Mouse (Mus musculus): Measurements from ENCODE around the gene Angptl8. TPM values are rescaled to one million over a fixed set of nuclear protein-coding genes. Genes with fewer than 3 reads are reported as not detected.
"Not testable (repeated sequence)": the region's sequence is repeated elsewhere in the genome, so short reads cannot be mapped to it uniquely, and the experiment has no call there.

The Angptl8 gene
- total and polyA plus RNA-seq, 2 experiments from 2014 or later, result 0.48 TPM; not detected in 1

DNA sequence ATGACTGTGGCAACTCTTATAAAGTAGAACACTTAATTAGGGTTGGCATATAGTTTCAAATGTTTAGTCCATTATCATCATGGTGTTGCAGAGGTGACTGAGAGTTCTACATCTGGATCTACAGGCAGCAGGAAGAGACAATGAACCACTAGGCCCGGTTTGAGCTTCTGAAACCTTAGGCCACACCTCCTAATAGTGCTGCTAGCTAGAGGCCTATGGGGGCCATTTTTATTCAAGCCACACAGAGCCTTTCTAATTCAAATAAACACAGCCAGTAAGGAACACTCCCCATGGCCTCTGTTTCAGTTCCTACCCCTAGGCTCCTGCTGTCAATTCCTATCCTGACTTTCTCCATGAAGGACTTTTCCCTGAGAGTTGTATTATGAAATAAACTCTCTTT, 26.9 kb downstream of the Angptl8 start:
- no peaks in the 10 kb centered on the region for H3K9me3 ChIP-seq (ENCODE audit: low read length)
- no peak overlapping the region for H3K9ac ChIP-seq (replicated peaks; ENCODE audit: low read length, poor library complexity, severe bottlenecking)
- DNase-seq (ENCODE audit: low spot score), result no peak
- no peak overlapping the region for H3K4me3 ChIP-seq (ENCODE audit: low read depth, low read length)
- WGBS, result 76% methylated on average over 1 of the region's 1 CpGs
- no peaks in the 10 kb centered on the region for H3K4me1 ChIP-seq (ENCODE audit: insufficient read depth, low read length)
- no peak overlapping the region for H3K27ac ChIP-seq (ENCODE audit: low read depth, low read length)
- no peaks in the 10 kb centered on the region for H3K36me3 ChIP-seq (ENCODE audit: insufficient read depth, low read length)
- TF ChIP-seq CTCF (IDR thresholded peaks at IDR 0.05), result no peak
- no peak overlapping the region for H3K4me2 ChIP-seq (ENCODE audit: low read depth, low read length, poor library complexity, severe bottlenecking)
- no peaks in the 10 kb centered on the region for H3K27me3 ChIP-seq (ENCODE audit: insufficient read depth, low read length)
- ATAC-seq (ENCODE audit: low FRiP score), result no peak

DNA sequence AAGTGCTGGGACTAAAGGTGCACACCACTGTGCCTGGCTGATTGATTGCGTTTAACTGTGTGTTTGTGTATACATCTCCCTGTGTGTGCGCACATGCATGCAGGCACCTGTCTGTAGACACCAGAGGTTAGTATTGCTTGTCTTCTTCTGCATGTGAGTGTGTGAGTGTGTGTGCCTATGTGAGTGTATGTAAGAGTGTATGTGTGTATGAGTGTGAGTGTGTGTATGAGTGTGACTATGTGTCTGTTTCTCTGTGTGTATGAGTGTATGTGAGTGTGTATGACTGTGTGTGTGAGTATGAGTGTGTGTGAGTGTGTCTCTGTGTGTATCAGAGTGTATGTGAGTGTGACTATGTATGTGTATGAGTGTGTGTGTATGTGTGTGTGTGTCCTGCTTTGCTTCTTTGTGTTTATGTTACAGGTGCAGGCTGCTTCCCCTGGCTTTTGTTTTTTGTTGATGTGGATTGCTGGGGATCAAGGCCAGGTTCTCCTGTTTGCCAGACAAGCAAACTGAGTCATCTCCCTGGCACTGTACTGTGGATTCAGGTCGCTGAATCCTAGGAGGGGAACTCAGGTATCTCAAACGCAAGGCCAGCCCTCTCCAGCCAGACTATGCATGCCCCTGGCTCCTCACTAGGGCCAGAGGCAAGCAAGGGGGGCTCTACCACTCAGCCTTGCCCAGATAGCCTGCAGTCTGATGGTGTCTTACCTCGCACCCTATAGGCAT, 30.5 kb downstream of the Angptl8 start:
- Histone ChIP-seq H3K4me2 (ENCODE audit: low read depth, low read length, poor library complexity, severe bottlenecking) (no peak overlapping the region), H3K27me3 (ENCODE audit: insufficient read depth, low read length) (no peaks in the 10 kb centered on the region), H3K36me3 (ENCODE audit: insufficient read depth, low read length) (no peaks in the 10 kb centered on the region), H3K9ac (replicated peaks; ENCODE audit: low read length, poor library complexity, severe bottlenecking) (no peak overlapping the region; the same call in 1 of the 2 replicates), H3K9me3 (ENCODE audit: low read length) (no peaks in the 10 kb centered on the region), H3K4me1 (ENCODE audit: insufficient read depth, low read length) (no peaks in the 10 kb centered on the region), H3K27ac (ENCODE audit: low read depth, low read length) (no peak overlapping the region; the same call in 1 of the 2 replicates), H3K4me3 (ENCODE audit: low read depth, low read length) (no peak overlapping the region)
- TF ChIP-seq CTCF (IDR thresholded peaks at IDR 0.05), result no peak
- ATAC-seq (ENCODE audit: low FRiP score) (no peak), DNase-seq (ENCODE audit: low spot score) (no peak)
- 79% methylated on average over 5 of the region's 5 CpGs for WGBS

DNA sequence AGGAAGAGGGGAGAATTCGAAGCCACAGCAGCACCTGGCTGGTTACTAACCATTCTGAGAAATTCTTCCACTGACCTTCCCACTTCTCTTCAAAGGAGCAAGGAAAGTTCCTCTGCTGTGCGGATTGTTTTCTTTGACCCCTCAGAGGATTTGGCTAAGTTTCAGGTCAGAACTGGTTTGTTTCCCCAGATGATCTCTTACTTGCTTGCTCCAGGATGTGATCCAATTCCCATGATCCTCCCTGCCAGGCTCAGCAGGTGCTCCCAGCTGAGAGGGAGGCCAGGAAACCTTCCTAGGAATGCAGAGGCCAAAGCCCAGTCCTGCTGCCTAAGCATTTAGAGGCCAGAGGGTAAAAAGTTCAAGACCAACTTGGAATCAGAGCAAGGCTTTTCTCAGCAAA, 31.3 kb downstream of the Angptl8 start:
- no peak for ATAC-seq (ENCODE audit: low FRiP score)
- Histone ChIP-seq H3K4me3 (ENCODE audit: low read depth, low read length) (no peak overlapping the region), H3K9ac (replicated peaks; ENCODE audit: low read length, poor library complexity, severe bottlenecking) (no peak overlapping the region), H3K4me2 (ENCODE audit: low read depth, low read length, poor library complexity, severe bottlenecking) (no peak overlapping the region), H3K4me1 (ENCODE audit: insufficient read depth, low read length) (no peaks in the 10 kb centered on the region), H3K27ac (ENCODE audit: low read depth, low read length) (no peak overlapping the region; the same call in 1 of the 2 replicates), H3K27me3 (ENCODE audit: insufficient read depth, low read length) (no peaks in the 10 kb centered on the region), H3K36me3 (ENCODE audit: insufficient read depth, low read length) (no peaks in the 10 kb centered on the region), H3K9me3 (ENCODE audit: low read length) (no peaks in the 10 kb centered on the region)
- no peak for DNase-seq (ENCODE audit: low spot score)
- TF ChIP-seq CTCF (IDR thresholded peaks at IDR 0.05), result no peak
- 52% methylated on average over 2 of the region's 2 CpGs for WGBS

DNA sequence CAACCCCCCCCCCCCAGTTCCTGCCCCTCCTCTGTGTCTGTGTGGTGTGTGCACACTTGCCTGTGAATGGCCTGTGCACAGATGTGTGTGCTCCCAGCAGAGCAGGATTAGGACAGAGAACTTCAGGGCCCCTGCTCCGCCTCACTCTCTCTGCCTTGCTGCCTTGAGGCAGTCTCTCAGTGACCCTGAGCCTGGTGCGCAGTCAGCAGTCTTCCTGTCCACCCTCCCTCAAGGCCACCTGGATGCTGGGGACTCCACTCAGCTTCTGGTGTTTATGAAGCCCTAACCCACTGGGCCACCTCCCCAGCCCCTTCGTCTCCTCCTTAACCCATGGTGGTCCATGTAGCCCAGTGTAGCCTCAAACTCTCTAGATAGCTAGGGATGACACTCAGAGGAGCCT, 32.4 kb downstream of the Angptl8 start:
- no peak overlapping the region for H3K9ac ChIP-seq (replicated peaks; ENCODE audit: low read length, poor library complexity, severe bottlenecking)
- no peak overlapping the region for H3K4me3 ChIP-seq (ENCODE audit: low read depth, low read length)
- no peak for DNase-seq (ENCODE audit: low spot score)
- no peak for TF ChIP-seq CTCF (IDR thresholded peaks at IDR 0.05)
- no peak overlapping the region for H3K27ac ChIP-seq (ENCODE audit: low read depth, low read length)
- H3K4me2 ChIP-seq (ENCODE audit: low read depth, low read length, poor library complexity, severe bottlenecking), result no peak overlapping the region
- no peaks in the 10 kb centered on the region for H3K9me3 ChIP-seq (ENCODE audit: low read length)
- no peaks in the 10 kb centered on the region for H3K4me1 ChIP-seq (ENCODE audit: insufficient read depth, low read length)
- 81% methylated on average over 3 of the region's 3 CpGs for WGBS
- ATAC-seq (ENCODE audit: low FRiP score), result no peak
- H3K27me3 ChIP-seq (ENCODE audit: insufficient read depth, low read length), result no peaks in the 10 kb centered on the region
- H3K36me3 ChIP-seq (ENCODE audit: insufficient read depth, low read length), result no peaks in the 10 kb centered on the region

DNA sequence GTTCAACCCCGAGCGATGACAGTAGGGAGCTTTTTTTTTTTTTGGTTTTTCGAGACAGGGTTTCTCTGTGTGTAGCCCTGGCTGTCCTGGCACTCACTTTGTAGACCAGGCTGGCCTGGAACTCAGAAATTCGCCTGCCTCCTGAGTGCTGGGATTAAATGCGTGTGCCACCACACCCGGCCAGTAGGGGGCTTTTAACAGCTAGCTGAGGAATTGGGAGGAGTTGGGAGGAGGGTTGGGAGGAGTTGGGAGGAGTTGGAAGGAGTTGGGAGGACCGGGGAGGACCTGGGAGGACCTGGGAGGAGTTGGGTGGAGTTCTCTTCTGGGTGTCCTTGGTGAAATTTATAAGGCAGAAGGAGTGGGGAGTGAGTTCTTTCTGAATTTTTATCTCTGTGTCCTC, 34.0 kb downstream of the Angptl8 start:
- H3K4me3 ChIP-seq (ENCODE audit: low read depth, low read length); DNase-seq (ENCODE audit: low spot score); H3K27ac ChIP-seq (ENCODE audit: low read depth, low read length); H3K4me2 ChIP-seq (ENCODE audit: low read depth, low read length, poor library complexity, severe bottlenecking); ATAC-seq (ENCODE audit: low FRiP score); H3K9me3 ChIP-seq (ENCODE audit: low read length); H3K36me3 ChIP-seq (ENCODE audit: insufficient read depth, low read length); H3K4me1 ChIP-seq (ENCODE audit: insufficient read depth, low read length); H3K9ac ChIP-seq (replicated peaks; ENCODE audit: low read length, poor library complexity, severe bottlenecking); H3K27me3 ChIP-seq (ENCODE audit: insufficient read depth, low read length): not testable (repeated sequence)
- 51% methylated on average over 7 of the region's 7 CpGs for WGBS
- TF ChIP-seq CTCF (IDR thresholded peaks at IDR 0.05), result peak; percentile 57

DNA sequence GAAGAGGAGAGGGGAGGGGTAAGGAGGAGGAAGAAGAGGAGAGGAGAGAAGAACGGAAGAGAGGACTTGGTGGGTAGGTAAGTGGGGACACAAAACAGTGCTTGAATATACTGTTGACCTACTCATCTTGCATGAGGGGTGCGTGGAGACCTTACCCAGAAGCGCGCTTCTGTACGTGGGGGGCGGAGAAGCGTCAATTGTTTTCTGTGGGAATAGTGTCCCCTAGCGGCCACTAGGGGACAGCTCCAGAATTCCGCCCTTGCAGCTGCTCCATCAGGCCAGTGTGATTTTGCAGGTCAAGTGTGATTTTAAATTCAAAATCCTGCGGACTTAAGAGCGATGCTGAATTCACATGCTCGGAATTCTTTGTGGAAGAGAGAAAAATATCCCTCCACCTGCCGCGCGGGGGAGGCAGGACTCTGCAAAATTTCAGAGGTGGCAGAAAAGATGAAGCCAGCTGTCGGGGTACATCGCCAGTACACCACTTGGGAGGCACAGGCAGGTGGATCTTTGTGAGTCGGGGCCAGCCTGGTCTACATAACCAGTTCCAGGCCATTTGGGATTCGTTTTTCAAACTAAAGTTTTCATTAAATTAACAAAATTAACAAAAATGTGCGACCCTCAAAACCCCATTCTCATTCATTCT, 35.7 kb downstream of the Angptl8 start:
- Histone ChIP-seq H3K4me3 (ENCODE audit: low read depth, low read length) (peak overlapping the region; percentile 19; the same call in 1 of the 2 replicates), H3K4me2 (ENCODE audit: low read depth, low read length, poor library complexity, severe bottlenecking) (peak overlapping the region; percentile 41), H3K27me3 (ENCODE audit: insufficient read depth, low read length) (no peaks in the 10 kb centered on the region), H3K9ac (replicated peaks; ENCODE audit: low read length, poor library complexity, severe bottlenecking) (no peak overlapping the region; the same call in 1 of the 2 replicates), H3K9me3 (ENCODE audit: low read length) (no peaks in the 10 kb centered on the region), H3K27ac (ENCODE audit: low read depth, low read length) (no peak overlapping the region), H3K36me3 (ENCODE audit: insufficient read depth, low read length) (no peaks in the 10 kb centered on the region), H3K4me1 (ENCODE audit: insufficient read depth, low read length) (no peaks in the 10 kb centered on the region)
- 9% methylated on average over 20 of the region's 20 CpGs for WGBS
- ATAC-seq (ENCODE audit: low FRiP score) (peak; percentile 69; the same call in 1 of the 2 replicates), DNase-seq (ENCODE audit: low spot score) (peak; percentile 71)
- peak; percentile 87 for TF ChIP-seq CTCF (IDR thresholded peaks at IDR 0.05)

All from midbrain, postnatal 0 days (tissue).